Mouse (Mus musculus): ENCODE data around the gene Tbc1d22a. TPM values are rescaled to one million over a fixed set of nuclear protein-coding genes. Genes with fewer than 3 reads are reported as not detected.

Gene Tbc1d22a
- polyA plus RNA-seq, 1 experiment = 30.5 TPM

DNA sequence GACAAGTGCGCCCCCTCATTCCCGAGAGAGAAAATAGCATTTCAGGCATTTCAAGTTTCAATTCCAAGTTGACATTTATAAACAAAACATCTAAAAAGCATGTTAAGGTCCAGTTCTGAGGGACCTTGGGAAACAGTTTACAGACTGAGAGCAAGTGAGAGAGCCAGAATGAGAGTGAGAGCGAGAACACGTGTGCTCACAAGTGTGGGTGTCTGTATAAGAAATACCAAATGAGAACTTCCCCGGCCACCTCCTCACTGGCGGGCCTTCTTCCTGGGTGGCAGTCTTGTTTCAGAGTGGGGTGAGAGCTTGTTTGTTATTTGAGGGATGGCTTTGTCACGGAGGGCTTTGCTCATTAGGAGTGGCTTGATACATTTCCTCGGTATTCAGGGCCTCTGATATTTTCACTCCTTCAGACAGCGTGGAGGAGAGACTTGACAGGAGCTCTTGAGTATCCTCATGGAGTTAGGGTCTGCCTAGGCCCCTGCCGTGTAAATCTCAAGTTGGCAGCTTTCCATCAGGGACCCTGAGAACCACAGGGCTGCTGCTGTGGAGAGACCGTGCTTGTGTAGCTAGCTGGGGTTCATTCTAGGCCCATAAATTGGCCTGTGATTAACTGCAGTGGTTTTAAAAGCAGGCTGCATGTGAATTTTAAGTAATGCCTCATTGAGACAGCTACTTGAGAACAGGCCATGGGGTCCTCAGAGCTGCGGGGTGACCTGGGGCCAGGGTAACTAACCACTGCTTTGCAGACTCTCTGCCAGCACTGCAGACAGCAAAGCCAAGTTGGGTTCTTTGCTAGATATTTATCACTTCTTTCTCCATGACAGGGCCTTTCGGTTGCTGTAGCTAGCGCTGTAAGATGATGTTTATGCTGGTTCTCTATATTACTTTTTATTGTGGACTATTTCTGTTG lies 65.1 kb downstream of the Tbc1d22a start:
- no peaks in the 10 kb centered on the region for H3K27me3 ChIP-seq (ENCODE audit: control insufficient read depth, insufficient read depth, insufficient read length)
- no peaks in the 10 kb centered on the region for H3K79me2 ChIP-seq (ENCODE audit: control insufficient read depth, insufficient read depth)
- no peaks in the 10 kb centered on the region for H3K36me3 ChIP-seq (ENCODE audit: control insufficient read depth, insufficient read depth)
- no peak overlapping the region for H3K4me3 ChIP-seq
- TF ChIP-seq USF1 (IDR thresholded peaks at IDR 0.05; ENCODE audit: low read depth) (no peak), E2F4 (IDR thresholded peaks at IDR 0.05; ENCODE audit: insufficient read depth) (no peak), REST (IDR thresholded peaks at IDR 0.05; ENCODE audit: insufficient read depth, insufficient read length) (no peak), TCF12 (IDR thresholded peaks at IDR 0.05; ENCODE audit: insufficient read depth, poor library complexity, severe bottlenecking) (no peak), POLR2A (IDR thresholded peaks at IDR 0.05; ENCODE audit: insufficient read length, low read depth) (no peak), TCF3 (IDR thresholded peaks at IDR 0.05; ENCODE audit: insufficient read length, low read depth) (no peak), CEBPB (IDR thresholded peaks at IDR 0.05; ENCODE audit: insufficient read depth, poor library complexity, severe bottlenecking) (no peak), MYOG (IDR thresholded peaks at IDR 0.05; ENCODE audit: control insufficient read depth in 1 of 3, insufficient read depth in 1 of 3, insufficient read length in 2 of 3, low read depth in 2 of 3) (no peak), MAX (IDR thresholded peaks at IDR 0.05; ENCODE audit: low read depth) (no peak), POLR2AphosphoS2 (IDR thresholded peaks at IDR 0.05; ENCODE audit: insufficient read length, low read depth) (no peak), SRF (IDR thresholded peaks at IDR 0.05; ENCODE audit: control insufficient read depth, insufficient read length, low read depth) (no peak), MYOD1 (IDR thresholded peaks at IDR 0.05; ENCODE audit: control insufficient read depth in 1 of 3, insufficient read length in 2 of 3, low read depth in 2 of 3) (no peak)
- no peak overlapping the region for H3ac ChIP-seq (ENCODE audit: control insufficient read depth, insufficient read length)
- no peak overlapping the region for H3K4me2 ChIP-seq (ENCODE audit: low read depth)

GRCm38 (mm10) chr15:86280137-86280536 lies 65.9 kb downstream of the Tbc1d22a start:
- no peak overlapping the region for H3K4me3 ChIP-seq
- H3K36me3 ChIP-seq (ENCODE audit: control insufficient read depth, insufficient read depth) = no peaks in the 10 kb centered on the region
- no peak overlapping the region for H3ac ChIP-seq (ENCODE audit: control insufficient read depth, insufficient read length)
- TF ChIP-seq MYOG (IDR thresholded peaks at IDR 0.05; ENCODE audit: control insufficient read depth in 1 of 3, insufficient read depth in 1 of 3, insufficient read length in 2 of 3, low read depth in 2 of 3) (no peak), TCF12 (IDR thresholded peaks at IDR 0.05; ENCODE audit: insufficient read depth, poor library complexity, severe bottlenecking) (no peak), CEBPB (IDR thresholded peaks at IDR 0.05; ENCODE audit: insufficient read depth, poor library complexity, severe bottlenecking) (no peak), POLR2A (IDR thresholded peaks at IDR 0.05; ENCODE audit: insufficient read length, low read depth) (no peak), MYOD1 (IDR thresholded peaks at IDR 0.05; ENCODE audit: control insufficient read depth in 1 of 3, insufficient read length in 2 of 3, low read depth in 2 of 3) (no peak), TCF3 (IDR thresholded peaks at IDR 0.05; ENCODE audit: insufficient read length, low read depth) (no peak), USF1 (IDR thresholded peaks at IDR 0.05; ENCODE audit: low read depth) (no peak), MAX (IDR thresholded peaks at IDR 0.05; ENCODE audit: low read depth) (no peak), E2F4 (IDR thresholded peaks at IDR 0.05; ENCODE audit: insufficient read depth) (no peak), POLR2AphosphoS2 (IDR thresholded peaks at IDR 0.05; ENCODE audit: insufficient read length, low read depth) (no peak), SRF (IDR thresholded peaks at IDR 0.05; ENCODE audit: control insufficient read depth, insufficient read length, low read depth) (no peak), REST (IDR thresholded peaks at IDR 0.05; ENCODE audit: insufficient read depth, insufficient read length) (no peak)
- no peaks in the 10 kb centered on the region for H3K79me2 ChIP-seq (ENCODE audit: control insufficient read depth, insufficient read depth)
- H3K27me3 ChIP-seq (ENCODE audit: control insufficient read depth, insufficient read depth, insufficient read length) = no peaks in the 10 kb centered on the region
- no peak overlapping the region for H3K4me2 ChIP-seq (ENCODE audit: low read depth)

- H3K4me3 ChIP-seq = no peak overlapping the region
- no peaks in the 10 kb centered on the region for H3K36me3 ChIP-seq (ENCODE audit: control insufficient read depth, insufficient read depth)
- TF ChIP-seq POLR2A (IDR thresholded peaks at IDR 0.05; ENCODE audit: insufficient read length, low read depth) (no peak), MAX (IDR thresholded peaks at IDR 0.05; ENCODE audit: low read depth) (no peak), E2F4 (IDR thresholded peaks at IDR 0.05; ENCODE audit: insufficient read depth) (no peak), MYOG (IDR thresholded peaks at IDR 0.05; ENCODE audit: control insufficient read depth in 1 of 3, insufficient read depth in 1 of 3, insufficient read length in 2 of 3, low read depth in 2 of 3) (no peak)
- no peak overlapping the region for H3ac ChIP-seq (ENCODE audit: control insufficient read depth, insufficient read length)
- no peak overlapping the region for H3K4me2 ChIP-seq (ENCODE audit: low read depth)
- no peaks in the 10 kb centered on the region for H3K79me2 ChIP-seq (ENCODE audit: control insufficient read depth, insufficient read depth)
- no peaks in the 10 kb centered on the region for H3K27me3 ChIP-seq (ENCODE audit: control insufficient read depth, insufficient read depth, insufficient read length)
Measured at GRCm38 (mm10) chr15:86283238-86283637, 69.0 kb downstream of the Tbc1d22a start.

DNA sequence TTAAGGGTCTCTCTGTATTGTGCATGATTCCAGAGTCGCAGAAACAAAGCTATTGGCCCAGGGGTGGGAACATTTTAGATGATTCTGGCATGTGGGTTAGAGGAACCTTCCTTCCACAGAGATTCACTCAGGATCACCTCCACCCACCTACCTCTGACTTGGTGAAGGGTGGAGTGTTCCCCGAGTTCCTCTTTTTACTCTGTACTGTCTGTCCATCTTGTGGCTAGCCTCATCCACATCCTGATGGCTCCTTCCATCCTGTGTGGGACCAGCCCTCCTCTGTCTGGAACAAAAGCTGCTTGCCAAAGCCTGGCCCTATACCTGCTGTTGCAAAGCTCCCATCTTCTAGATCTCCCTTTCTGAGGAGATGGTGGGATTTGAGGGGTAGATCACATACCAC lies 71.0 kb downstream of the Tbc1d22a start:
- H3K27me3 ChIP-seq (ENCODE audit: control insufficient read depth, insufficient read depth, insufficient read length) = no peaks in the 10 kb centered on the region
- no peak overlapping the region for H3K4me2 ChIP-seq (ENCODE audit: low read depth)
- H3K79me2 ChIP-seq (ENCODE audit: control insufficient read depth, insufficient read depth) = no peaks in the 10 kb centered on the region
- H3ac ChIP-seq (ENCODE audit: control insufficient read depth, insufficient read length) = no peak overlapping the region
- TF ChIP-seq USF1 (IDR thresholded peaks at IDR 0.05; ENCODE audit: low read depth) (no peak), E2F4 (IDR thresholded peaks at IDR 0.05; ENCODE audit: insufficient read depth) (no peak), POLR2A (IDR thresholded peaks at IDR 0.05; ENCODE audit: insufficient read length, low read depth) (no peak), MYOG (IDR thresholded peaks at IDR 0.05; ENCODE audit: control insufficient read depth in 1 of 3, insufficient read depth in 1 of 3, insufficient read length in 2 of 3, low read depth in 2 of 3) (no peak), TCF12 (IDR thresholded peaks at IDR 0.05; ENCODE audit: insufficient read depth, poor library complexity, severe bottlenecking) (no peak), TCF3 (IDR thresholded peaks at IDR 0.05; ENCODE audit: insufficient read length, low read depth) (no peak), MYOD1 (IDR thresholded peaks at IDR 0.05; ENCODE audit: control insufficient read depth in 1 of 3, insufficient read length in 2 of 3, low read depth in 2 of 3) (no peak)
- H3K36me3 ChIP-seq (ENCODE audit: control insufficient read depth, insufficient read depth) = no peaks in the 10 kb centered on the region
- no peak overlapping the region for H3K4me3 ChIP-seq
